Mouse (Mus musculus): ENCODE data around the gene Ovol2. TPM values are rescaled to one million over a fixed set of nuclear protein-coding genes. Genes with fewer than 3 reads are reported as not detected.

The Ovol2 gene
- total RNA-seq, 2 experiments from 2014 or later: not detected

- no peak for DNase-seq
These were observed 64.8 kb downstream of the Ovol2 start for GRCm38 (mm10) chr2:144267004-144267730.

GRCm38 (mm10) chr2:144265916-144266683 lies 65.8 kb downstream of the Ovol2 start:
- DNase-seq: no peak

DNA sequence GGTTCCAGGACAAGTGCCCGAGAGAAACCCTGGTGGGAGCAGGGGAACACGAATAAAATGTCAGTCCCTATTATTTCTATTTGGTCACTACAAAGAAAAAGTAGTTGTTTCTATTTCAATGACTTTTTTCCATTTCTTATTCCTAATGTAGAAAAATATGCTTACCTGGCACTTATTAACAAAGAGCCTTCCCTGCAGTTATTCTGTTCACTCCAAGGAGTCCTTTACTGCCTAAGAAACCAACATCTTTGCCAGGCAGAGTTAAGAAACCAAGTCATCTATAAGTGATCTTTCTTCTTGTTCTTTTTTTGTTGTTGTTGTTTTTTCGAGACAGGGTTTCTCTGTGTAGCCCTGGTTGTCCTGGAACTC lies 66.8 kb downstream of the Ovol2 start:
- DNase-seq: no peak

DNA sequence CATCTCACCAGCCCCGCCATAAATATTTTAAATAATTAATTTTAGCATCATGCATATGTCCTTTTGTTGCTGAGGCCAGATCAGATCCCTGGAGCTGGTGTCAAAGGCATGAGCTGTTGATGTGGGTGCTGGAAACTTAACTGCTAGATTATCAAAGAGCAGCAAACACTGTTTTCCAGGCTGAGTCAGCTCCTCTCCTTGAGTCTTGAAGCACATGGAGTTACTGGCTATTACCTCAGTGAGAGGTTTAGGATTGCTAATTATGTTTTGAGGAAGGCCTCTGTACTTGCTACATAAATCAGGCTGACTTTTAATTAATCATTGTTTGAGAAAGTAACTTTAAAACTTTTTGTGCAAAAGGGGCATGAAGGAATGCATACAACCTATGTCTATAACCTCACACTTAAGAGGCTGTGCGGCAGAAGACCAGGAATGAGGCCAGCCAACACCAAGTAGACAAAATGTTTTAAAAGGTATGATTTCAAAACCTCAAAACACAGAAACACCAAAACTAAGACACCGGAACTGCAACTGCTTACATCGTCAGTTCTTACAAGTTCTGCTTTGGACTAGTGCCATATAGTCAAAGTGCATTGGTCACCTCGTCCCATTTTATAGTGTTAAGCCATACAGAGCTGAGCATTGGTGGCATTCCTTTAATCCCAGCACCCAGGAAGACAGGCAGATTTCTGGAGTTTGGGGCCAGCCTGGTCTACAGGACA lies 67.4 kb downstream of the Ovol2 start:
- DNase-seq: no peak

DNA sequence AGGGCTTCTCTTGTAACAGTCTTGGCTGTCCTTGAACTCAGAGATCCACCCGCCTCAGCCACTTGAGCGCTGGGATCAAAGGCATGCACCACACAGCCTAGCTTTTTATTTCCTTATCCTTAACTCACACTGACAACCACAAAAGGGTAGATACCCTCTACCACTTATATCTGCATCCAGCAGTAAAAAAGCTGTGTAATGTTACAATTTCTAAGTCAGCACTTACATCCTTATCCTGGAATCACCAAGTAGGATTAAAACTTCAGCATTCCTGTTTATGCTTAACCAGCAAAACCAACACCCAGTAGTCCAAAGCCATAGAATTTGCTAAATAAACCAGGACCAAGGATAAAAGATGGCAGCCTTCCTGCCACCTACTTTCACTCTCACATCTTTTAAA lies 69.1 kb downstream of the Ovol2 start:
- no peak for DNase-seq

Other genes starting within 250 kb of the Ovol2 start
- 1 to 10 TPM; 6.0 to 6.5 TPM for gene Mgme1, start 61.5 kb downstream of the Ovol2 start, total RNA-seq (2021)
- 10 to 100 TPM; 39.6 to 39.8 TPM for gene Snx5, start 61.2 kb downstream of the Ovol2 start, total RNA-seq (2021)
- gene Kat14, start 36.8 kb upstream of the Ovol2 start, total RNA-seq (2021): 10 to 100 TPM; 16.9 to 20.9 TPM
- 1 to 10 TPM; 5.8 to 6.5 TPM for gene Pet117, start 36.9 kb upstream of the Ovol2 start, total RNA-seq (2021)
- under 1 TPM; 0.13 to 0.49 TPM for gene Dzank1, start 195.3 kb upstream of the Ovol2 start, total RNA-seq (2021)
- gene Polr3f, start 195.6 kb upstream of the Ovol2 start, total RNA-seq (2021): 1 to 10 TPM; 8.8 to 9.4 TPM
- gene Rbbp9, start 218.7 kb upstream of the Ovol2 start, total RNA-seq (2021): 1 to 10 TPM; 5.2 to 6.1 TPM
- 10 to 100 TPM; 10.5 to 13.4 TPM for gene Sec23b, start 224.1 kb upstream of the Ovol2 start, total RNA-seq (2021)